Mouse (Mus musculus) intestine, postnatal 0 days (tissue): Measurements from ENCODE around the gene Ninj1. TPM values are rescaled to one million over a fixed set of nuclear protein-coding genes. Genes with fewer than 3 reads are reported as not detected.
A peak's percentile ranks its signal among the peaks of the same experiment; 100 is the strongest.

Experiments used
- ATAC-seq: fragments of 200-750 bp; cut with Nextera tagmentation; 2 replicates; pipeline ENCODE4 v1.8.0; 2017; ENCODE audit warnings: mild to moderate bottlenecking, moderate TSS enrichment, moderate library complexity
- H3K27ac ChIP-seq: fragments of 300-500 bp; sonication (generic); 2 replicates; pipeline ENCODE4 v1.5.1; 2014; ENCODE audit warnings: mild to moderate bottlenecking, low read depth, low read length, moderate library complexity
- H3K27me3 ChIP-seq: fragments of 300-500 bp; sonication (generic); replicated peaks from 2 replicates; pipeline ENCODE4 v1.6.1; 2014; ENCODE audit warnings: low read length, mixed read lengths; ENCODE audit not compliant: control insufficient read depth, insufficient read depth
- H3K36me3 ChIP-seq: fragments of 300-500 bp; sonication (generic); 2 replicates; pipeline ENCODE4 v1.6.1; 2014; ENCODE audit warnings: mild to moderate bottlenecking, moderate library complexity; ENCODE audit not compliant: control insufficient read depth, insufficient read depth
- H3K4me1 ChIP-seq: fragments of 300-500 bp; sonication (generic); replicated peaks from 2 replicates; pipeline ENCODE4 v1.6.1; 2014; ENCODE audit warnings: antibody characterized with exemption, low read length, mixed read lengths; ENCODE audit not compliant: control insufficient read depth, insufficient read depth
- H3K4me2 ChIP-seq: fragments of 300-500 bp; sonication (generic); replicated peaks from 2 replicates; pipeline ENCODE4 v1.6.1; 2014; ENCODE audit warnings: low read depth, mild to moderate bottlenecking, moderate library complexity
- H3K4me3 ChIP-seq: fragments of 300-500 bp; sonication (generic); 2 replicates; pipeline ENCODE4 v1.5.1; 2014; ENCODE audit warnings: low read depth, low read length
- H3K9ac ChIP-seq: fragments of 300-500 bp; sonication (generic); 2 replicates; pipeline ENCODE4 v1.6.1; 2014; ENCODE audit warnings: mild to moderate bottlenecking, low read depth, low read length
- H3K9me3 ChIP-seq: fragments of 300-500 bp; sonication (generic); 2 replicates; pipeline ENCODE4 v1.6.1; 2016; ENCODE audit warnings: mixed run types; ENCODE audit not compliant: control insufficient read depth
- CTCF ChIP-seq: sonication (generic); IDR thresholded peaks from 2 replicates; pipeline ENCODE4 v1.5.1; 2016; ENCODE audit warnings: low read depth, mild to moderate bottlenecking, control low read depth, antibody characterized with exemption, moderate library complexity
- WGBS: fragments of 180-500 bp; shearing (Covaris S2); extraction: QIAGEN DNeasy Blood & Tissue Kit; methylation state at CpG from one replicate; pipeline ENCODE4 v1.1.7; 2014; 5-methylcytosine and 5-hydroxymethylcytosine counted together
- polyA plus RNA-seq: library from polyadenylated mRNA; unstranded; fragments of >200 nt; fragmentation: Nextera tagmentation; extraction: Ambion mirVana; gene quantifications from 2 replicates; pipeline ENCODE4 v1.2.1, GENCODE M21; 2015

The Ninj1 gene
- polyA plus RNA-seq, 1 experiment from 2014 or later, result 108 TPM

- no peaks in the 10 kb centered on the region for H3K36me3 ChIP-seq
- H3K27me3 ChIP-seq, result no peaks in the 10 kb centered on the region
- WGBS, result 95% methylated on average over 4 of the region's 4 CpGs
- no peak overlapping the region for H3K27ac ChIP-seq
- H3K4me1 ChIP-seq, result 0 out of 2 replicates have a peak, but pooled peaks cover 3% of the 10 kb centered on the region
- no peak overlapping the region for H3K4me2 ChIP-seq
- H3K9me3 ChIP-seq, result 0 out of 2 replicates have a peak, but pooled peaks cover 2% of the 10 kb centered on the region
- peak; percentile 41 for TF ChIP-seq CTCF
- ATAC-seq, result no peak
- H3K4me3 ChIP-seq, result no peak overlapping the region
- no peak overlapping the region for H3K9ac ChIP-seq
Observed at GRCm38 (mm10) chr13:49234711-49235110, 47.4 kb downstream of the Ninj1 start.

DNA sequence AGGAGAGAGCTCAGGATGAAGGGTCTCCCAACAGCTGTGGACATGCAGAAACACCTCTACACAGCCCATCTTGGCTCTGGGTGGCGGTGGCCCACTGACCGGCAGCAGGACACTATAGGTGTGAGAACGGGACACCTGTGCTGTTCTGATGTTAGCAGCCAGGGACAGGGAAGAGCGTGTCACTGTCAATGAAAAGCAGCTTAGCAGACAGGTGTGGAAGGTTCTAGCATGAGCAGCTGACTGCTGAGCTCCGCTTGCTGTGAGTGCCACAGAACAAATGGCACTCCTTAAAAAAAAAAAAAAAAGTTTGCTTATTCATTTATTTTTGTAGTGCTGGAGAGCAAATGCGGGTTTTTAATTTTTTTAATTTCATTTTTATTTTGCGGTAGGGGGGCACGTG, 50.3 kb downstream of the Ninj1 start:
- TF ChIP-seq CTCF, result no peak
- WGBS, result 88% methylated on average over 8 of the region's 8 CpGs
- no peak overlapping the region for H3K4me3 ChIP-seq
- 0 out of 2 replicates have a peak, but pooled peaks cover 3% of the 10 kb centered on the region for H3K4me1 ChIP-seq
- H3K27me3 ChIP-seq, result no peaks in the 10 kb centered on the region
- ATAC-seq, result no peak
- no peak overlapping the region for H3K4me2 ChIP-seq
- H3K27ac ChIP-seq, result no peak overlapping the region
- 0 out of 2 replicates have a peak, but pooled peaks cover 2% of the 10 kb centered on the region for H3K9me3 ChIP-seq
- no peak overlapping the region for H3K9ac ChIP-seq
- H3K36me3 ChIP-seq, result no peaks in the 10 kb centered on the region

DNA sequence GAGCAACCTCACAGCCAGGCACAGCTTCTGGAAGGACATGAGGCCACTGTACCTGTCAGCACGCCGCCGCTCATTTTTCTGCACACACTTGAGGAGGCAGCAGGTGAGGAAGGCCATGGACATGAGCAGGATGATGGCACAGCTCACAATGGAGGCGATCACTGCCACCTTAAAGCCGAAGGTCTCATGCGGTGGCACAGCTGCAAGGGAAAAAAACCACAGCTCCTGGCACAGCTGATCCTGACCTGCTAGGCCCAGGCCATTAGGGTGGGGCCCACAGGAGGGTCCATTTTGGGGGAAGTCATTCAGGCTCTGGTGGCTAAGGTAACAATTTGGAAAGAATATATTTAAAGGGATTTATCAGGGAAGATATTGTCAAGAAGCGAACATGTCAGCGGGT, 51.5 kb downstream of the Ninj1 start:
- TF ChIP-seq CTCF, result no peak
- Histone ChIP-seq H3K9ac (no peak overlapping the region), H3K4me1 (0 out of 2 replicates have a peak, but pooled peaks cover 2% of the 10 kb centered on the region), H3K36me3 (no peaks in the 10 kb centered on the region), H3K27me3 (no peaks in the 10 kb centered on the region), H3K9me3 (0 out of 2 replicates have a peak, but pooled peaks cover 2% of the 10 kb centered on the region), H3K4me2 (no peak overlapping the region), H3K4me3 (no peak overlapping the region), H3K27ac (no peak overlapping the region)
- WGBS, result 95% methylated on average over 8 of the region's 8 CpGs
- no peak for ATAC-seq

DNA sequence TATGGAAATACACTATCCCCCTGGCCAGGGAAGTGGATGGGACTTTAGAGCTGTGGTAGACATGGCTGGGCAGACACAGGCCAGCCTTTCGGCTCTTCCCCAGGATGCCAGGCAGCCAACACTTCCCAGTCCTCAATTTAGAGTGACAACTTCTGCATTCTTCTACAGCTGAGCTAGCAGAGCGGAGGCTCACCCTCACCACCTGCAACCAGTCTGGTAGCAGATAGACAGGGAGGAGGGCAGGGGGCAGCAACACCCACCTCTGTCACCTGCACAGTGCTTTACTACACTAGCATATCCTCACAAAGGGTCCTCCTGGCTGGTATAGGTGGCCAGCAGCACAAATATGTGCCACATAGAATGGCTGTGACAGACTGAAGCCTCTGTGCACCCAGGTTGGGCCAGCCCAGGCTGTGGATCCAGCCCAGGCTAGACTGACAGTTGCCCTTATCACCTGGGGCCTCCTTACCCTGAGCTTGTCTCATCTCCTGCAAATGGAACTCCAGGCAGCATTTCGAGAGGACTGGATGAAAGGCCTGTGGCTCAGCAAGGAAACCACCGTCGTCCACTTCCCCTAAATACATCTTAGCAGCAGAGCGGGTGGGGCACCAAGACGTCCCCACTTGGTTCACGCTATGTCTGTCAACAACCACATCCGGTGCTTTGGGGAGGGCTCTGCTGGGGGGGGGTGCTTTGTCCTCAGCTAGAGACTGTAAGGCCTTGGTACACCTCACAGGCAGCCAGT, 55.2 kb downstream of the Ninj1 start:
- Histone ChIP-seq H3K4me2 (no peak overlapping the region), H3K4me1 (0 out of 2 replicates have a peak, but pooled peaks cover 3% of the 10 kb centered on the region), H3K27me3 (peaks cover 10% of the 10 kb centered on the region; the same call in 1 of the 2 replicates), H3K4me3 (no peak overlapping the region), H3K9me3 (no peaks in the 10 kb centered on the region), H3K36me3 (no peaks in the 10 kb centered on the region), H3K27ac (no peak overlapping the region), H3K9ac (no peak overlapping the region)
- TF ChIP-seq CTCF, result no peak
- WGBS, result 57% methylated on average over 9 of the region's 9 CpGs
- ATAC-seq, result no peak

DNA sequence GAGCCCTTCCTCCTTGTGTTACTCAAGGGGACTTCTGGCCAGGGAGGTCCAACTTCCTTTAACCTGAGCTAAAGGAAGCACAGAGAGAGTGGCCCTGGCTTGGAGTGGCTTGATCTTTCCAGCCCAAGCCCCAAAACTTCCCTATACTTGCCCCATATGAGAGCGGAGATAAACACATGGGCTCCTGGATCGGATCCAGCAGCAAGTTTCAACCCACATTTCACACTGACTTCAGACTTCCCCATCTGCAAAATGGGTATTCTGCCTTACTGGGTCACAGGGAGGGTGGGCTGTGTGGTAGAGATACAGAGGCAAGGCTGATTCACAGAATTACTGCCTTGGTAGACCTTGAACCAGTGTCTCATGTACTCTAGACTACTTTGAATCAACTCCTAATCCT, 56.2 kb downstream of the Ninj1 start:
- 96% methylated on average over 2 of the region's 2 CpGs for WGBS
- Histone ChIP-seq H3K27ac (no peak overlapping the region), H3K36me3 (no peaks in the 10 kb centered on the region), H3K4me2 (no peak overlapping the region), H3K9me3 (no peaks in the 10 kb centered on the region), H3K4me1 (0 out of 2 replicates have a peak, but pooled peaks cover 7% of the 10 kb centered on the region), H3K27me3 (peaks cover 14% of the 10 kb centered on the region; the same call in 1 of the 2 replicates), H3K4me3 (no peak overlapping the region), H3K9ac (no peak overlapping the region)
- no peak for ATAC-seq
- TF ChIP-seq CTCF, result no peak

GRCm38 (mm10) chr13:49245251-49245650, 58.0 kb downstream of the Ninj1 start:
- no peaks in the 10 kb centered on the region for H3K36me3 ChIP-seq
- H3K4me3 ChIP-seq, result no peak overlapping the region
- 56% methylated on average over 4 of the region's 4 CpGs for WGBS
- H3K9me3 ChIP-seq, result no peaks in the 10 kb centered on the region
- peaks cover 14% of the 10 kb centered on the region; the same call in 1 of the 2 replicates for H3K27me3 ChIP-seq
- H3K27ac ChIP-seq, result no peak overlapping the region
- 0 out of 2 replicates have a peak, but pooled peaks cover 7% of the 10 kb centered on the region for H3K4me1 ChIP-seq
- no peak for ATAC-seq
- H3K9ac ChIP-seq, result no peak overlapping the region
- H3K4me2 ChIP-seq, result no peak overlapping the region
- TF ChIP-seq CTCF, result no peak

Other genes with a start within 250 kb of the Ninj1 start
- gene Fam120a, start 219.5 kb upstream of the Ninj1 start, polyA plus RNA-seq, result 24.2 and 25.9 TPM in 2 replicates
- gene Wnk2, start 39.5 kb upstream of the Ninj1 start, polyA plus RNA-seq, result 1.7 and 2.3 TPM in 2 replicates
- gene Card19, start 28.6 kb downstream of the Ninj1 start, polyA plus RNA-seq, result 105 and 117 TPM in 2 replicates
- 0.65 and 1.3 TPM in 2 replicates for gene Susd3, start 61.2 kb downstream of the Ninj1 start, polyA plus RNA-seq
- gene Fgd3, start 132.8 kb downstream of the Ninj1 start, polyA plus RNA-seq, result 0.60 and 0.61 TPM in 2 replicates
- 8.9 and 9.3 TPM in 2 replicates for gene Bicd2, start 154.1 kb downstream of the Ninj1 start, polyA plus RNA-seq
- 10.4 and 11.5 TPM in 2 replicates for gene Ippk, start 233.8 kb downstream of the Ninj1 start, polyA plus RNA-seq